Mouse (Mus musculus) myocyte (in vitro differentiated cells): ENCODE measurements around the gene Slc9a5.

Source experiments
- CEBPB ChIP-seq: IDR thresholded peaks from 2 replicates; pipeline ENCODE4 v1.6.1; 2011; ENCODE audit warnings: mild to moderate bottlenecking, moderate library complexity; ENCODE audit not compliant: poor library complexity, insufficient read depth, severe bottlenecking
- E2F4 ChIP-seq: IDR thresholded peaks from one replicate; pipeline ENCODE4 v1.6.1; 2011; ENCODE audit warnings: mild to moderate bottlenecking, control low read depth, moderate library complexity; ENCODE audit not compliant: insufficient read depth
- MAX ChIP-seq: IDR thresholded peaks from one replicate; pipeline ENCODE4 v1.6.1; 2011; ENCODE audit warnings: low read depth, mild to moderate bottlenecking, control low read depth
- MYOD1 ChIP-seq, 3 experiments: IDR thresholded peaks; one replicate each; pipeline ENCODE4 v1.6.1; 2011; ENCODE audit warnings: control low read depth in 2 of 3, low read depth in 2 of 3, mild to moderate bottlenecking in 2 of 3, moderate library complexity in 1 of 3; ENCODE audit not compliant: insufficient read length in 2 of 3, control insufficient read depth in 1 of 3
- MYOG ChIP-seq, 3 experiments: IDR thresholded peaks; one replicate each; pipeline ENCODE4 v1.6.1; 2011; ENCODE audit warnings: control low read depth in 2 of 3, low read depth in 2 of 3, mild to moderate bottlenecking in 2 of 3; ENCODE audit not compliant: insufficient read length in 2 of 3, control insufficient read depth in 1 of 3, insufficient read depth in 1 of 3
- POLR2A ChIP-seq: IDR thresholded peaks from one replicate; pipeline ENCODE4 v1.6.1; 2011; ENCODE audit warnings: low read depth, mild to moderate bottlenecking, control low read depth, moderate library complexity; ENCODE audit not compliant: insufficient read length
- POLR2AphosphoS2 ChIP-seq: IDR thresholded peaks from one replicate; pipeline ENCODE4 v1.6.1; 2011; ENCODE audit warnings: low read depth, control low read depth; ENCODE audit not compliant: insufficient read length
- REST ChIP-seq: IDR thresholded peaks from one replicate; pipeline ENCODE4 v1.6.1; 2011; ENCODE audit warnings: mild to moderate bottlenecking, control low read depth, moderate library complexity; ENCODE audit not compliant: insufficient read depth, insufficient read length
- SRF ChIP-seq: IDR thresholded peaks from one replicate; pipeline ENCODE4 v1.6.1; 2011; ENCODE audit warnings: low read depth; ENCODE audit not compliant: control insufficient read depth, insufficient read length
- TCF12 ChIP-seq: IDR thresholded peaks from one replicate; pipeline ENCODE4 v1.6.1; 2011; ENCODE audit warnings: mild to moderate bottlenecking, control low read depth; ENCODE audit not compliant: poor library complexity, insufficient read depth, severe bottlenecking
- TCF3 ChIP-seq: IDR thresholded peaks from one replicate; pipeline ENCODE4 v1.6.1; 2011; ENCODE audit warnings: low read depth, control low read depth; ENCODE audit not compliant: insufficient read length
- USF1 ChIP-seq: IDR thresholded peaks from one replicate; pipeline ENCODE4 v1.6.1; 2011; ENCODE audit warnings: low read depth, mild to moderate bottlenecking, control low read depth, moderate library complexity

GRCm38 (mm10) chr8:105397747-105398146 lies 49.1 kb downstream of the Slc9a5 start:
- TF ChIP-seq POLR2A (no peak), MAX (no peak), MYOG (IDR thresholded peaks at IDR 0.05; ENCODE audit: control insufficient read depth in 1 of 3, insufficient read depth in 1 of 3, insufficient read length in 2 of 3, low read depth in 2 of 3) (no peak), SRF (no peak), TCF12 (no peak), TCF3 (no peak), E2F4 (no peak), CEBPB (no peak), USF1 (no peak), POLR2AphosphoS2 (no peak), MYOD1 (IDR thresholded peaks at IDR 0.05; ENCODE audit: control insufficient read depth in 1 of 3, insufficient read length in 2 of 3, low read depth in 2 of 3) (no peak), REST (no peak)
